Mouse (Mus musculus): ENCODE measurements around the gene Neurod6. TPM values are rescaled to one million over a fixed set of nuclear protein-coding genes. Genes with fewer than 3 reads are reported as not detected.

Gene Neurod6
- polyA plus RNA-seq, 1 experiment from 2014 or later = 0.24 TPM

GRCm38 (mm10) chr6:55677326-55677725 is 3.7 kb downstream of the Neurod6 start:
- Histone ChIP-seq H3K9me3 (replicated peaks) (no peaks in the 10 kb centered on the region), H3K4me3 (replicated peaks) (peak overlapping the region; percentile 28; the same call in 1 of the 2 replicates), H3K27ac (replicated peaks) (no peak overlapping the region), H3K27me3 (peaks cover 27% of the 10 kb centered on the region), H3K9ac (no peak overlapping the region), H3K4me1 (peaks cover 9% of the 10 kb centered on the region), H3K36me3 (no peaks in the 10 kb centered on the region), H3K4me2 (replicated peaks) (peak overlapping the region; percentile 53; the same call in 1 of the 2 replicates)
- WGBS = 22% methylated on average over 8 of the region's 8 CpGs
- ATAC-seq (ENCODE audit: insufficient number of reproducible peaks, low FRiP score, low TSS enrichment, low read depth) = no peak

- Histone ChIP-seq H3K36me3 (no peaks in the 10 kb centered on the region), H3K9ac (no peak overlapping the region), H3K4me1 (peaks cover 9% of the 10 kb centered on the region), H3K9me3 (replicated peaks) (no peaks in the 10 kb centered on the region), H3K27me3 (peaks cover 27% of the 10 kb centered on the region), H3K27ac (replicated peaks) (no peak overlapping the region), H3K4me3 (replicated peaks) (peak overlapping the region; percentile 28), H3K4me2 (replicated peaks) (peak overlapping the region; percentile 53)
- 2% methylated on average over 27 of the region's 27 CpGs for WGBS
- ATAC-seq (ENCODE audit: insufficient number of reproducible peaks, low FRiP score, low TSS enrichment, low read depth) = peak; percentile 69
Observed at GRCm38 (mm10) chr6:55676663-55677311, 4.3 kb downstream of the Neurod6 start.

GRCm38 (mm10) chr6:55676141-55676662 is 4.9 kb downstream of the Neurod6 start:
- 61% methylated on average over 6 of the region's 6 CpGs for WGBS
- Histone ChIP-seq H3K4me2 (replicated peaks) (peak overlapping the region; percentile 53; the same call in 1 of the 2 replicates), H3K4me1 (peaks cover 9% of the 10 kb centered on the region), H3K27ac (replicated peaks) (no peak overlapping the region), H3K9me3 (replicated peaks) (no peaks in the 10 kb centered on the region), H3K27me3 (peaks cover 24% of the 10 kb centered on the region), H3K36me3 (no peaks in the 10 kb centered on the region), H3K4me3 (replicated peaks) (no peak overlapping the region), H3K9ac (no peak overlapping the region)
- no peak for ATAC-seq (ENCODE audit: insufficient number of reproducible peaks, low FRiP score, low TSS enrichment, low read depth)

GRCm38 (mm10) chr6:55667801-55668200 is 13.3 kb downstream of the Neurod6 start:
- H3K4me2 ChIP-seq (replicated peaks) = no peak overlapping the region
- no peaks in the 10 kb centered on the region for H3K4me1 ChIP-seq
- H3K36me3 ChIP-seq = no peaks in the 10 kb centered on the region
- H3K27me3 ChIP-seq = no peaks in the 10 kb centered on the region
- ATAC-seq (ENCODE audit: insufficient number of reproducible peaks, low FRiP score, low TSS enrichment, low read depth) = no peak
- 69% methylated on average over 3 of the region's 3 CpGs for WGBS
- no peak overlapping the region for H3K4me3 ChIP-seq (replicated peaks)
- H3K27ac ChIP-seq (replicated peaks) = no peak overlapping the region
- H3K9me3 ChIP-seq (replicated peaks) = no peaks in the 10 kb centered on the region
- no peak overlapping the region for H3K9ac ChIP-seq

- H3K9ac ChIP-seq = no peak overlapping the region
- no peak overlapping the region for H3K27ac ChIP-seq (replicated peaks)
Observed at GRCm38 (mm10) chr6:55661126-55661915, 19.7 kb downstream of the Neurod6 start.

GRCm38 (mm10) chr6:55649996-55650395 is 31.1 kb downstream of the Neurod6 start:
- H3K27ac ChIP-seq (replicated peaks) = no peak overlapping the region
- no peaks in the 10 kb centered on the region for H3K27me3 ChIP-seq
- no peak overlapping the region for H3K4me3 ChIP-seq (replicated peaks)
- no peak overlapping the region for H3K9ac ChIP-seq
- no peaks in the 10 kb centered on the region for H3K9me3 ChIP-seq (replicated peaks)
- no peak overlapping the region for H3K4me2 ChIP-seq (replicated peaks)
- H3K36me3 ChIP-seq = no peaks in the 10 kb centered on the region
- 0 out of 2 replicates have a peak, but pooled peaks cover 4% of the 10 kb centered on the region for H3K4me1 ChIP-seq
- ATAC-seq (ENCODE audit: insufficient number of reproducible peaks, low FRiP score, low TSS enrichment, low read depth) = no peak
- 52% methylated on average over 3 of the region's 3 CpGs for WGBS

More at GRCm38 (mm10) chr6:55661126-55661915, 19.7 kb downstream of the Neurod6 start:
- Histone ChIP-seq H3K4me3 (replicated peaks) (no peak overlapping the region), H3K27me3 (no peaks in the 10 kb centered on the region), H3K4me1 (no peaks in the 10 kb centered on the region), H3K9me3 (replicated peaks) (no peaks in the 10 kb centered on the region), H3K36me3 (no peaks in the 10 kb centered on the region), H3K4me2 (replicated peaks) (no peak overlapping the region)
- ATAC-seq (ENCODE audit: insufficient number of reproducible peaks, low FRiP score, low TSS enrichment, low read depth) = no peak
- WGBS = 69% methylated on average over 5 of the region's 5 CpGs

- H3K9me3 ChIP-seq (replicated peaks) = no peaks in the 10 kb centered on the region
- H3K27me3 ChIP-seq = no peaks in the 10 kb centered on the region
- H3K4me2 ChIP-seq (replicated peaks) = no peak overlapping the region
- no peak overlapping the region for H3K27ac ChIP-seq (replicated peaks)
- no peak overlapping the region for H3K9ac ChIP-seq
- H3K36me3 ChIP-seq = no peaks in the 10 kb centered on the region
- no peak for ATAC-seq (ENCODE audit: insufficient number of reproducible peaks, low FRiP score, low TSS enrichment, low read depth)
- 0 out of 2 replicates have a peak, but pooled peaks cover 4% of the 10 kb centered on the region for H3K4me1 ChIP-seq
- H3K4me3 ChIP-seq (replicated peaks) = no peak overlapping the region
- 49% methylated on average over 8 of the region's 8 CpGs for WGBS
Observed at GRCm38 (mm10) chr6:55649581-55649980, 31.5 kb downstream of the Neurod6 start.

- Histone ChIP-seq H3K27me3 (no peaks in the 10 kb centered on the region), H3K27ac (replicated peaks) (no peak overlapping the region), H3K4me1 (0 out of 2 replicates have a peak, but pooled peaks cover 4% of the 10 kb centered on the region), H3K36me3 (no peaks in the 10 kb centered on the region), H3K4me3 (replicated peaks) (no peak overlapping the region), H3K9ac (no peak overlapping the region), H3K9me3 (replicated peaks) (no peaks in the 10 kb centered on the region), H3K4me2 (replicated peaks) (no peak overlapping the region)
- no peak for ATAC-seq (ENCODE audit: insufficient number of reproducible peaks, low FRiP score, low TSS enrichment, low read depth)
- WGBS = 45% methylated on average over 3 of the region's 3 CpGs
Observed at GRCm38 (mm10) chr6:55648886-55649285, 32.2 kb downstream of the Neurod6 start.

GRCm38 (mm10) chr6:55647771-55648280 is 33.2 kb downstream of the Neurod6 start:
- Histone ChIP-seq H3K4me2 (replicated peaks) (no peak overlapping the region), H3K9me3 (replicated peaks) (no peaks in the 10 kb centered on the region), H3K4me1 (0 out of 2 replicates have a peak, but pooled peaks cover 4% of the 10 kb centered on the region), H3K27ac (replicated peaks) (no peak overlapping the region), H3K27me3 (no peaks in the 10 kb centered on the region), H3K4me3 (replicated peaks) (no peak overlapping the region), H3K36me3 (no peaks in the 10 kb centered on the region), H3K9ac (no peak overlapping the region)
- 52% methylated on average over 8 of the region's 8 CpGs for WGBS
- no peak for ATAC-seq (ENCODE audit: insufficient number of reproducible peaks, low FRiP score, low TSS enrichment, low read depth)

GRCm38 (mm10) chr6:55646824-55647560 is 34.1 kb downstream of the Neurod6 start:
- Histone ChIP-seq H3K4me1 (0 out of 2 replicates have a peak, but pooled peaks cover 4% of the 10 kb centered on the region), H3K9me3 (replicated peaks) (no peaks in the 10 kb centered on the region), H3K4me2 (replicated peaks) (no peak overlapping the region), H3K4me3 (replicated peaks) (no peak overlapping the region), H3K27ac (replicated peaks) (no peak overlapping the region), H3K36me3 (no peaks in the 10 kb centered on the region), H3K9ac (no peak overlapping the region), H3K27me3 (no peaks in the 10 kb centered on the region)
- WGBS = 49% methylated on average over 9 of the region's 9 CpGs
- no peak for ATAC-seq (ENCODE audit: insufficient number of reproducible peaks, low FRiP score, low TSS enrichment, low read depth)

Measured in embryonic facial prominence, embryonic 15.5 days (tissue).